Mouse (Mus musculus) lung, postnatal 14 days (tissue): ENCODE data around the gene Mfn1.
A peak's percentile ranks its signal among the peaks of the same experiment; 100 is the strongest.

ENCODE experiments used
- DNase-seq: peaks from one replicate; pipeline ENCODE4 v3.0.0; 2021

The Mfn1 gene

DNA sequence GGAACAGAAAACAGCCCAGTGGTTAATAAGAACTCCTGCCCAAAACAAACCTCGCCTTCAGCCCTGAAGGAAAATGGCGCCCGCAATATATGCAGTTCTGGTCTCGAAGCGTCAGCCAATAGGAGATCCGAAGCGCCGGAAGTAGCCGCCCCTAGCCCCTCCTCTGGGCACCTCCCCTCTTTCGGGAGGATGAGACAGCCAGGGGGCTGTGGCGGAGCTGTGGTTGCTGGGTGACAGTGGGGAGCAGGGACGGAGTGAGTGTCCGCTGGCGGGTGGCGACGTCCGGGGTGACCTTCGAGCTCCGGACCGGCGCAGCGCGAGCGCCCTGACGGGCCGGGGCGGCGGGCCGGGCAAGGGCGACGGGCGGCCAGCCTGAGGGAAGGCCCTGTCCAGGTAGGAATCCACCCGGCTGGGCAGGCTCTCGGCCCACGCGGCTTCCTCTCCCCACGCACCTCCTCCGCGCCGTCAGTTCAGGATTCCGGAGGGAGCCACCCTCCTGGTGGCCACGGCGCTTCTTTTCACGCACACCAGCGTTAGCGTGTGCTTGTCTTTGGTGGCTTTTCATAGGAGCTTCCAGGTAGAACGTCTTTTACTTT lies at the start of gene Mfn1:
TSS of gene Mfn1 (plus strand) at position 163 of the 596 bp plus-strand sequence.
- DNase-seq: peak; percentile 93

DNA sequence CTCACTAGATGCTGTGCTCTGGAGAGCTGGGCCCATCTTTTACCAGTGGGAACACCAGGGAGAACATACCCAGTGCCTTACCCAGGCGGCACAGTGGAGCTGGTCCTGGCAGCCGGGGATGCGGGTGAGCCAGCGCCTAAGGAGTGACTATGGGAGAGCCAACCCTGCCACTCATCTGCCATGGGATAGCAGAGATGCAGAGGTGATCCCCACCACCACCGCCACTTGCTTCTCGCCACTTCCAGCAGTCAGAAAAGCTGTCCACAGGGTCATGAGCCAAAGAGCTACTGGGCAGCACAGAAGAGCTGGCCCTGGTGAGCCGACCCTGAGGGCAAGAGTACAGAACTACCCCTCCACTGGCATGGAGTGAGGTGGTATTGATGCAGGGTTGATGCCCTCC lies 49.3 kb upstream of the Mfn1 start:
- DNase-seq: no peak

DNA sequence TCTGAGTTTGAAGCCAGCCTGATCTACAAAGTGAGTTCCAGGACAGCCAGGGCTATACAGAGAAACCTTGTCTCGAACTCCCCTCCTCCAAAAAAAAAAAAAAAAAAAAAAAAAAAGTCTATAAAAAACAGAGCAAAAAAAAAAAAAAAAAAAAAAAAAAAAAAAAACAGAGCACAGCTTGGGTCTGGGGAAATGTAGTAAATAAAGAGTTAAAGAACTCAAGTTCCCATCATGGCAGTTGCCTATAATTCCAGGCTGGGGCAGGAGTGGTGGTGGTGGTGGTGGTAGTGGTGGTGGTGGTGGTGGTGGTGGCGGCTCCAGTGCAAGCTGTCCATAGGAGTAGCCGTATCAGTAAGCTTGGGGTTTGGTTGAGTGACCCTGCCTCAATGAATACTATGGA lies 46.2 kb upstream of the Mfn1 start:
- DNase-seq: no peak

DNA sequence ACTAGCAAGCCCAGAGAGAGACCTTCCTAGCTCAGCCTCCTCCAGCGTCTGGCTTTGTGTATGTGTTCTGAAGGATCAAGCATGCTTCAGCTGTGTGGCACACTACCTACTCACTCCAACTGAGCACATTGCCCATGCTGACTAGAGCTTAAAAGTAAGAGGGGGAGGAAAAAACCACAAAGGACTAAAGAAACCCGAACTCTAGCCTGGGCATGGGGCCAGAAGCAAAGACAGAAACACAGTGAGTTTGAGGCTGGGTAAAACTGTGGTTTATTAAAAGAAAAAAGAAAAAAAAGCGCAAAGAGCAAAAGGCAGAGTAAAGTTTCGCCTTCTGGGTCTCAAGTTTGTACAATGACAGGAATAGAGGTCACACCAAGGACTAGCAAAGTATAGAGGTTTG lies 42.7 kb upstream of the Mfn1 start:
- DNase-seq: no peak

DNA sequence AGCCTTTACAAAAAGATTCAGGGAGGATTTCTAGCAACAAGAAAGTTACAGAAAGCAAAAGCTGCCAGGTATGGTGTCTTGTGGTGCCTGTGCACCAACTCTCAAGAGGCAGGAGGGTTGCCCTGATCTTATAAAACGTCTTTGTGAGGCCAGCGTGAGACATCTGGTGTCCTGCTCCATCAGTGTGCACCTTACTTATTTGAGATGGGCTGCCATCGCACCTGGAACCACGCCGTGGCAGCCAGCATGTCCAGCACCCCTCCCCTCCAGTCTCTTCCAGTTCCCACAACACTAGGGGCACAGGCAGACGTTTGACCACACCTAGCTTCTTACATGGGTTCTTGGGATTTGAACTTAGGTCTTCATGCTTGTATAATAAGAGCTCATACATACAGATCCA lies 41.1 kb upstream of the Mfn1 start:
- DNase-seq: no peak

DNA sequence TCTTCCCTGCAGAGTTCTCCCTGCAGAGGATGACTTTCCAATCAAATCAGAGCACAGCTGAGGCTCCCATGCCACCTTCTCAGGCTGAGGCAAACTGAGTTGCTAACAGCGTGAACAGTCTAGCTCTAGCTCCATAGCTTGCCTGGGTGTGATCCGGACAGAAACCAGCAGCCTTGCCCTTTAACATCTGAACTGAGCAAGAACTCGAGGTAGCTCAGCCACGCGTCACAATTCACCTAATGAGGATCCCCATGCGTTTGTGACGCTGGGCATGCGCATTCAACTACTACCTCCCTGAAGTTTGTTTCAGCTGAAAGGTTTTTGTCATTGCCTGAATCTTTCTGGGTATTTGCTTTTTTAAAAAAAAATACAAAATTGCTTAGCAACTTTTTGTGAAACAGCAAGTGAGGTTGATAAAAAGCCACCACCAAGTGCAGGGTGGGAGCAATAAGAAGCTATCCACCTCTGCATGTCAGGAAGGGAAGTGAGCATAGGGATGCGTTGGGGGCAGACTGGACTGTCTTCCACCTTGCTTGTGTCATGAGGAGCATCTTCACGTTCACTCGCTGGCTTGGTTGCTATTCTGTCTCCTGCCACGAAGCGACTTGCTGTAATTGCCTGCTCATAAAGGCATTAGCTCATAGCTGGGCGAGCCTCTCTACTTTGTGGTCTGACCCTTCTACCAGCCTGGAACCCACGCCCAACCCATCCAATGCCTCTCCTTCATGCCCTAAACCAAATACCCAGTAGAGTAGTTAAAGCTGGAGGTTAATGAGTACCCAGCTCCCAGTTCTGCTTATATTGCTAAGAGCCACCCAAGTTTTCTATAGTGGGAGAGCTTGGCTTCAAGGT lies 39.0 kb upstream of the Mfn1 start:
- no peak for DNase-seq

DNA sequence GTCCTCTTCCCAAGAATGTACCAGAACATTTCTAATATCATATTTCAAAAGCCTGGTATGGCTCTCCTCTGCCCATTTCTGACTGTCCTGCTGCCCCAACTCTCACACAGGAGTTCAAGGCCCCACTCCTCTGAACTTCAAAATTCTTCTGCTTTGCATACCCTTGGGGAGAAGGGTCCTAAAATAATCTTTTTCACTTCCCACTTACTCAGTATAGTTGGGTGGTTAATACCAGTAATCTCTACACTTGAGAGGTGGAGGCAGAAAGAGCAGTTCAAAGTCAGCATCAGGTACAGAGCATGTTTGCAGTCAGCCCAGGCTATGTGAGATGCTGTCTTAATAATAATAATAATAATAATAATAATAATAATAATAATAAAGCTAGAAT lies 38.3 kb upstream of the Mfn1 start:
- DNase-seq: no peak

DNA sequence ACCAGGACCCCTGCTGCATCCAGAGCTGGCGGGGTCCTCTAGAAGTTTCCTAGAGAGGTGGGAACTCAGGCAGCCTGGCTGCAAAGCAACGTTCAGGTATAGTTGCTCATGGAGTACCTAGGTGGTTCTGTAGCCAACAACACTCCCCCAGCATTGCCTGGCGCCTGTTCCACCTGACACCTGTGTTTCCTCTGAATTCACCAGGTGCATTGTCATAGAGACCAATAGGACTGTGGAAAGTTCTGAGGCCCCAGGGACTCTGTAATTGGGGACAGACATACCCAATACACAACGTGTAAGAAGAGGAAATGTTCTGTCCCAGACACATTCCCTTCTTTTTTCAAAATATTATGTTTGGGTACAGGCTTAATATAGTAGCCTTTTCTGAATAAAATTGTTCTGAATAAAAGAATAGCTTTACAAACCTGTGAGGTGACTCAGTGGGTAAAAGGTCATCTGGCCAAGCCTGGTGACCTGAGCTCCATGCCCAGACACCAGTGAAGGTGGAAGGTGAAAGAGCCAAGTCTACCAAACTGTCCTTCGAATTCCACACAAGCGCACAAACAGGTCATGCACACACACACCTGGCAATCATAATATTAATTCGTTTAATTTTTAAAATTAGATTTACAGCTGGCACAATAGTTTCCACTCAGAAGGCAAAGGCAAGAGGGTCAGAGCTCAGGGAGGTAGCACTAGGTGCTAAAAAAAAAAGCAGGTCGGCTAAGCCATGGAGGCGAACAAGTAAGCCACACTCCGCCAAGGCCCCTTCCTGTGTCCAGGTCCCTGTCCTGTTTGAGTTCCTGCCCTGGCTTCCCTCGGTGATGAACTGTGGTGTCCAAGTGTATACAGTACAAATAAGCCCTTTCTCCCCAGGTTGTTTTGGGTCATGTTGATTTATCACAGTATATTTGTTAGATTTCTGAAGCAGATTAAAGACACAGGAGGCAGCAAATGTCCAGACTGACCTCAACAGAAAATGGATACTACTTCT lies 36.9 kb upstream of the Mfn1 start, which contains the start of gene Kcnmb3:
TSS of gene Kcnmb3 (minus strand) at position 135 of the 994 bp plus-strand sequence.
- no peak for DNase-seq

DNA sequence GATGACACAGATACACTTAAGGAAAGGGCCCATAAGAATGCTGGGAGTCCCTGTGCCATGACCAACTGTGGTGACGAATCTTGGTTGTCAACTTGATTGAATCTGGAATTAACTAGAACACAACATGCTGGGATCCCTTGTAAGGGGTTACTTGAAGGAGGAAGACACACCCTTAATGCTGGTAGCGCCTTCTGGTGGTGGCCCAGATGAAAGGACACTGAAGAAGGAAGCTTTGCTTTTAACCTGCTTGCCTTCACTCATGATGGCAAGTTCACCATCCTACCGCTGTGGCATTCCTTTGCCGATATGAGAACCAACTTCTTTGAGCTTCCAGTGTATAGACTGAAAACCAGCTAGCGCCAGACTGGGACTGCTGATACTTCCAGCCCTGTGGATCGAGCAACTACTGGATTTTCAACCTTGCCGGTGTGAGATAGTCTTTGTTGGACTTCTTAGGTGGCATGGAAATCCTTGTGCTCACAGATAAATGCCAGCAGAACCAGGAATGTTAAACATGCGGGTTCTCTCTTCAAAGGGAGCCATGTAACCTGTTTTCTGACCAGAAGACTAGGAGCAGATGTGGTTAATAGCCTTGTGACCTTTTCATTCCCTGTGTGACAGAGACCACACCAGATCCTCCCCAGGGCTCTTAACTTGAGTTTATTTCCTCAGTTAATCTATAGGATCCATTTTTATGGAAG lies 34.7 kb upstream of the Mfn1 start:
- DNase-seq: peak; percentile 25

DNA sequence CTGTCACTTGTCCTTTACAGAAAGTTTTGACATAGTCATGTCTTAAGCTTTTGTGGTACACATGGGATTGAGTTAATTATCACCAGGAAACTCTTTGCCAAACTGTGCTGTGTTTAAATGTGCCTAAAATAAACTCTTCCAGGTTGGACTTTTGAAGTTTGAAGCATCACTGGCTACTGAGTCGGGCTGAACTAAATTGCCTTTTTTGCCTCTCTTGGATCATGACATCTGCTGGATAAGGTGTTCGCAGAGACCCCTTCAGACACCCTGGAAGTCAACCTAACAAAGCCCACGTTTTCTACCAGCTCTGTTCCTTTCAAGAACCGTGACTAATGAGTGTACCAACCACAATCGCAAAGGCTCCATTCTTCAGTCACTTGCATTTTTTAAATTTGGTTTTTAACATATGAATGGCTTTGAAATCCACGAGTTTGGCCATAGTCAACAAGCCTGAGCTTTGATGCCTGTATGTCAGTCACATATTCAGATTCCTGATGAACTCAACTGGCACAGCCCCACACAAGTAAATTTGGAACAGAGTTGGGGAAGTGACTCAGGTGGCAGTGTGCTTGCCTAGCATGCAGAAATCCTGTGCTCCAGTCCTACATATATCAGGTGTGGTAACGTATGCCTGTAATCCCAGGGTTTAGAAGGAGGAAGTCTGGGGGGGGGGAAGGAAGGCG lies 34.0 kb upstream of the Mfn1 start:
- no peak for DNase-seq

DNA sequence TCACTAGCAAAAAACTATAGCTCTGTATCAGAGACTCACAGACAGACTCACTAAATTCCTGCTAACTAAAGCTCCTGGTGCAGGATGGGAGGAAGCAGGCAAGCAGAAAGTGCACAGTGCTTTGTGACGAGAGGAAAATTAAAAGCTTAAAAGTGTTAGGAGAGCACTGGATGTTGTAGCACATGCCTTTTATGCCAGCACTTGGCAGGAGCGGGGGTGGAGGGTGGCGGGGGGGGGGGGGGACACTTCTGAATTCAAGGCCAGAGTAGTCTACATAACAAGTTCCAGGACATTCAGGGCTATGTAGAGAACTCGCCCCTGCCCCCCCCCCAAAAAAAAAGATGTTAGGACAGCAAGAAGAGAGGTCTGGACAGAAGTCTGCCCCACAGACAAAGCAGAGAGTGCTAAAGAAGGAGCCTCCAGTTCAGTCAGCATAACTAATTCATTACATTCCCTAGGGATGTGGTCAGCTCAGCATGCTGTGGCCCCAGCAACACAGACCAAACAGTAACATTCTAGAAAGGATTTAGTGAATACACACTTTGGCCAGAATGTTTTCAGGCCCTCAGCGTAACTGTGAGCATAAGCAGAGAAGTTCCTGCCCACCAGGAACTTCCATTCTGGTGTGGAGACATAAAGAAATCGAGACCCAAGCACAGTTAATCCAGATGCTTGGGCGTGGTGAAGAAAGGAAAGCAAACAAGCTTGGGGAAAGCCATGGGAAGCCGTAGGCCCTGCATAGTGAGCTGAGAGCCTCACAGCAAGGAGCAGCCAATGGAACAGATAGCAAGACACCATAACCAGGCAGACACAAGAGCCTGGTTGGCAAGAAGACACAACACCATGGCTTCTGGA lies 33.2 kb upstream of the Mfn1 start:
- DNase-seq: no peak

DNA sequence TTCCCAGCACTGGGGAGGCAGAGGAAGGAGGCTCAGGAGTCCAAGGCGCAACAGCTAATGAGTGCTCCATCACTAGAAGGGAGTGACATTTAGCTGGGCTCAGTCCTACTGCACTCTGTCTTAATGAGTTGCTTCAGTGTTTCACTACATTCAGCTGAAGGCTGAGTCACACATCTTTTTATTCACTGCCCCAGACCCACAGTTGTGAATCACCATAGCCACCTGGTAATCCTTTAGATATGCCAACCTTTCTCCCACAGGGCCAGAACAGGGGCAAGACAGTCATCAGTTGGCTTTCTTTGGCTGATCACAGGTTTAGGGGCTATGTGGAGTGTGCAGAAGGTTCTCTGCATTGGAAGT lies 32.6 kb upstream of the Mfn1 start:
- no peak for DNase-seq

DNA sequence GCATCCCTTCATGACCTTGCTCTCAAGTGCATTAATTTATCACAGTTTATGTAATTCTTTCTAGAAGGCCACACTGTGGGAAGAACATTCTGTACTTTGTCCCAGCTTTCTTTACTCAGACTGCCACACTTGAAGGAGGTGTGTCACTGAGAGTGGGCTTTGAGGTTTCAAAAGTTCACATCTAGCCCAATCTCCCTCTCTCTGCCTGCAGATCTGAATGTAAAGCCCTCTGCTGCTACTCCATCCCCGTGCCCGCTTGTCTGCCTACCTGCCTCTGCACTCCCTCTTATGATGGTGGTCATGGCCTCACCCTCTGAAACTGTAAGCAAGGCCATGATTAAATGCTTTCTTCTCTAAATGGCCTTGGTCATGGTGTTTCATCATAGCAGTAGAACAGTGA lies 28.9 kb upstream of the Mfn1 start:
- no peak for DNase-seq

DNA sequence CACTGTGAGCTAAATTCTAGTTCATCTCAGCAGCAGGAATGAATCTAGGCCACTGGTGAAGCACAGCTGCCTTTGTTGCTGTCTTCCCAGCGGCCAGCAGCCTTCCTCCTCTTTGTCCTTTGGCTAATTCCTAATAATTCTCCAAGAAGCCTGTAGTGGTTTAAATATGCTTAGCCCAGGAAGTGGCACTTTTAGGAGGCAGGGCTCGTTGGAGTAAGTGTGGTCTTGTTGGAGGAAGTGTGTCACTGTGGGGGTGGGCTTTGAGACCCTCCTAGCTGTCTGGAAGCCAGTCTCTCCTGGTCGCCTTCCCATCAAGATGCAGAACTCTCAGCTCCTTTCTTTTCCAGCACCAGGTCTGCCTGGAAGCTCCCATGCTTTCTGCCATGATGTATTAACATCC lies 23.4 kb upstream of the Mfn1 start:
- no peak for DNase-seq

DNA sequence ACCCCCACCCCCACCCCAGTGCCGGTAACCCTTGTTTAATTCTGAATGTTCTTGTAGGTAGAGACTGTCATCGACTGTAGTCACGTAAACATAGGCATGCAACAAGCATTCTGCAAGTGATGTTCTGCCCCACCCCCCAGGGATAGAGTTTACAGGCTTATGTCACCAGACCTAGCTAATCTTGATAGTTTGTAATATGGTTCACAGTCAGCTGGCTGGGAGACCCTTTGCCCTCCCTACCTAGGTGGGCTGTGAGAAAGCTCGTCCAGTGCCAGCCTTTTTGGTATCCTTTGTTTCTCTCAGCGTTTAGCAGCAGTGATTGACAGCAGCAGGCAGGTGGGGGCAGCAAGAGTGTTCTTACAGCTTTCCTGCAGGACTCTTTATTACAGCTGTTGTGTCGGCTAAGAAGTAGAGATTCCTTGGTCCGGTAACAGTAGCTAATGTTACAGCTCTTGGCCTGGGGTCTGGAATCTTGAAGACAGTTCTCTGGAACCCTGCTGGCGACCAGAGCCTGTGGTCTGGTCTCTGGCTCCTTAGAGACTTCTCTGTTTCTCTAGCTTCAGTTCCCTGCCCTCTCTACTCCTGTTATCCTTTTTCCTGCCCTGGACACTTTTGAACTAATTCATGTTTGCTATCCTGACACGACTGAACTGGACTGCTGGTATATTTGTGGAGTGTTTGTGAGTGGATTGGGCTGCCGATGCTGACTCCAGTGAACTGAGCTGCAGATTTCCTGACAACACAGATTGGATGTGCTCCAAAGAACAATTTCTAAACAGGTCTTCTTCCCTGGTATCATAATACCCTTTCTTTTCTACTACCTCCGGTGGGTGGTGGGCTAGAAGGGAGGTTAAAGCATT lies 22.7 kb upstream of the Mfn1 start:
- DNase-seq: peak; percentile 28

DNA sequence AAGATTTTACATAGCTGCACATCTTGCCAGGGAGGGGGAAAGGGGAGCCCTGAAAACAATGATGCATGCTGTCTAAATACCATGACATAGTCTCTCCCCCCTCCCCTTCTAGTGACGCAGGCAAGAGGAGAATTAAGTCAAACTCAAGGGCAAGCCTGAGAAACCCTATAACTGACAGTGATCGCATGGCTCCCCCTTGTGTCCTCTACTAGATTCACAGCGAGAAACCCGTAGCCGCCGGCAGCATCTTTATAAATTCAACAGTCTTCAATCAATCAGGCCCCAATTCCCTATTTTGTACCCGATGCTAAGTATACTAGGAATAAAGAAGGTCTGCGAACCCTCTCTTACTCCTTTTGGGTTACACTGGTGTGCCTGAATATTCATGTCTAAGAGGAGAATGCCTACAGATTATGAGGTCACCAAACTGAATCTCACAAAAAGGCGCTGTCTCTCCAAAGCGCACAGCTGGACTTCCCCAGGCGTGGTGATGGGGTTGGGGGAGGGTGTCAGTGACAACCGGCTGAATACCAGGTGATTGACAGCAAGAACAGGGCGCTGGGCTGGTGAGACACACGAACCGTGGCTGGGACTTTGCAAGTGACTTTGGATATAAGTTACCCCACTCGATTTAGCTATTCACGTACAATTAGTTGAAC lies 20.5 kb upstream of the Mfn1 start:
- peak; percentile 73 for DNase-seq

DNA sequence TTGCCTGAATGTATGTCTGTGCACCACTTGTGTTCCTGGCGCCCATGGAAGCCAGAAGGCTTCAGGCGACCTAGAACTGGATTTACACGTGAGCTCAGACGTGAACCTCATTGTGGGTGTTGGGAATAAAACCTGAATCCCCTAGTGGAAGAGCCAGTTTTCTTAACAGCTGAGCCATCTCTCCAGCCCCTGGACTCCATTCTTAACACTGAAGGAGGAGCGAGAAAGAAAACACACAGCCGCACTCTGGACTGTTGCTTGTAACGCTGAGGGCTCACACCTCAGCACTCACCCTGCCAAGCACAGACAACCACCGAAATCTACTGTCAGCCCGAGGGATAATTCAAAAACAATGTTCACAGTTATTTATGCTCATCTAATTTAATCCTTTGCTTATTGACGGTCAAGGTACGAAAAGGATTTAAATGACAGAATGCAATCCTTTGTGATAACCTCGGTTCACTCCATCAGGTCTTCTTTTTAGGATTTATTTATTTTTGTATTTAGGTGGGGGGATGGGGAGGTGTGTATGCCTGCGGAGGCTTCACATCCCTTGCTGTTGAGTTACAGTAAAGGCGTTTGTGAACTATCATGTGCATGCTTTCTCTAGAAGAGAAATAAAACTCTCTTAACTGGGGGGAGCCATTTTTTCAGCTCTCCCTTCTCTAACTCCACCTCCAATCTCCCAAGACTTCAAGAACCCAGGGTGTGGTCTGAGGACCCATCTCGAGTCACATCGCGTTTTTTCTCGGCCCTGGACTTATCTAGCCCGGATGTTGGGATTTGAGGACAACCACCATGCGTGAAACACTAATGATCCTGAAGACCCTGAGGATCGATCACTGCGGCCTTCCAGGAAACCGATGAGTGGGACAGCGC lies 19.5 kb upstream of the Mfn1 start, which contains the start of gene Zfp639:
TSS of gene Zfp639 (plus strand) at position 764 of the 879 bp plus-strand sequence.
- no peak for DNase-seq
